Mouse (Mus musculus) embryonic facial prominence, embryonic 11.5 days (tissue): ENCODE results near the gene Cphx3. TPM values are rescaled to one million over a fixed set of nuclear protein-coding genes. Genes with fewer than 3 reads are reported as not detected.
"Not testable (repeated sequence)": the region's sequence is repeated elsewhere in the genome, so short reads cannot be mapped to it uniquely, and the experiment has no call there.

Experiments used
- ATAC-seq: fragments of 200-750 bp; cut with Nextera tagmentation; replicated peaks from 2 replicates; pipeline ENCODE4 v1.8.0; 2017; ENCODE audit warnings: low read depth; ENCODE audit not compliant: insufficient number of reproducible peaks, low FRiP score, low TSS enrichment
- DNase-seq: peaks from one replicate; pipeline ENCODE4 v3.0.0-alpha.2; 2015; ENCODE audit warnings: low spot score
- H3K27ac ChIP-seq: fragments of 300-500 bp; sonication (generic); replicated peaks from 2 replicates; pipeline ENCODE4 v1.5.1; 2014; ENCODE audit warnings: mild to moderate bottlenecking, low read depth, low read length, control low read depth
- H3K27me3 ChIP-seq: fragments of 300-500 bp; sonication (generic); 2 replicates; pipeline ENCODE4 v1.6.1; 2014; ENCODE audit warnings: mild to moderate bottlenecking, low read length, moderate library complexity, mixed read lengths; ENCODE audit not compliant: control insufficient read depth, insufficient read depth
- H3K36me3 ChIP-seq: fragments of 300-500 bp; sonication (generic); replicated peaks from 2 replicates; pipeline ENCODE4 v1.6.1; 2014; ENCODE audit warnings: low read depth, mild to moderate bottlenecking, low read length, moderate library complexity, mixed read lengths; ENCODE audit not compliant: control insufficient read depth, insufficient read depth
- H3K4me1 ChIP-seq: fragments of 300-500 bp; sonication (generic); 2 replicates; pipeline ENCODE4 v1.6.1; 2014; ENCODE audit warnings: low read length, mixed read lengths; ENCODE audit not compliant: control insufficient read depth, insufficient read depth
- H3K4me2 ChIP-seq: fragments of 300-500 bp; sonication (generic); 2 replicates; pipeline ENCODE4 v1.6.1; 2014; ENCODE audit warnings: low read depth, mild to moderate bottlenecking, control low read depth, low read length, moderate library complexity
- H3K4me3 ChIP-seq: fragments of 300-500 bp; sonication (generic); 2 replicates; pipeline ENCODE4 v1.5.1; 2014; ENCODE audit warnings: low read depth, low read length, control low read depth
- H3K9ac ChIP-seq: fragments of 300-500 bp; sonication (generic); replicated peaks from 2 replicates; pipeline ENCODE4 v1.6.1; 2014; ENCODE audit warnings: mild to moderate bottlenecking, control low read depth, low read length
- H3K9me3 ChIP-seq: fragments of 300-500 bp; sonication (generic); replicated peaks from 2 replicates; pipeline ENCODE4 v1.6.1; 2016; ENCODE audit warnings: mild to moderate bottlenecking, low read length, inconsistent platforms, mixed read lengths; ENCODE audit not compliant: control insufficient read depth
- WGBS: fragments of 180-500 bp; shearing (Covaris S2); extraction: QIAGEN DNeasy Blood & Tissue Kit; methylation state at CpG from one replicate; pipeline ENCODE4 v1.1.7; 2014; 5-methylcytosine and 5-hydroxymethylcytosine counted together
- polyA plus RNA-seq: library from polyadenylated mRNA; unstranded; fragments of >200 nt; fragmentation: Nextera tagmentation; extraction: Ambion mirVana; gene quantifications from 2 replicates; pipeline ENCODE4 v1.2.1, GENCODE M21; 2014

Gene Cphx3
- polyA plus RNA-seq, 1 experiment from 2014 or later = not detected

DNA sequence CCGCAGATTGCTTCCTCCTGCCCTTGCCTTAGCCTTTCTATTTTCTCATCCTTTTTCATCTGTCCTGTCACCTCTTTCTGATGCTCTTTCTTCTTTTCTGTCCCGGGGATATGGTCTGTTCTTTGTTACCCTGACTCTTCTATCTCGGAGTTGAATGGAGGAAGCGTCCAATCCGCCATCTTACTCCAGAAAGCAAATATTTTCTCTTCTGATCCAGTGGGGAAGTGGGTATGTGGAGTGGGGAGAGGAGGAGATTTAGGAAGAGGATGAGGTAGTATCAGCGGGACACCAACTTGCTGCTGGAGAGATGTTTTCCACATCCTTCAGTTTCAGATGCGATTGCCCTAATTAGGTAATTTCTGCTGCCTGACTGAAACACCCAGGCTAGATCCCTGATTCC lies 37.0 kb downstream of the Cphx3 start:
- no CpG with 5 or more reads among the region's 7 CpGs for WGBS

DNA sequence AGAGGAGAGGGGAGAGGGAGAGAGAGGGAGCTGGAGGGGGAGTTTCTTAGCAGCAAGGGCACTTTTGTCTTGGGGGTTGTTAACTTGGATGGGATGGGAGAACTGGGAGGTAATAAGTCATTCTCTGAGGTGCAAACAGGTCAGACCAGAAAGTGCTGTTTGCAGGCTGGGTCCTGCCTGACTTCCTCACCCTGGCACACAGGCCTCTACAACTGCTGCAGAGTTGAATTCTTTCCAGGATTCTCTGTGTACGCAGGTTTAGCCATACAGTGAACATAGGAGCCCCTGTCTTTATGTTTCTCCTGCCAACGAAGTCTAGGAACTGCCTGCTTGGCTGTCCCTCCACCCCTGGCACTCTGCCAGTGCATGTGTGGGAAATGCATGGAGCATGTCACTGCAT lies 65.0 kb downstream of the Cphx3 start:
- not testable (repeated sequence) for DNase-seq, H3K9me3 ChIP-seq, H3K27ac ChIP-seq, H3K4me3 ChIP-seq, H3K36me3 ChIP-seq, H3K4me1 ChIP-seq, H3K4me2 ChIP-seq, ATAC-seq, H3K27me3 ChIP-seq, H3K9ac ChIP-seq
- no CpG with 5 or more reads among the region's 2 CpGs for WGBS

More for the DNA sequence above, 37.0 kb downstream of the Cphx3 start:
- H3K4me1 ChIP-seq, H3K27ac ChIP-seq, DNase-seq, H3K36me3 ChIP-seq, H3K27me3 ChIP-seq, H3K4me3 ChIP-seq, H3K9ac ChIP-seq, H3K9me3 ChIP-seq, ATAC-seq, H3K4me2 ChIP-seq: not testable (repeated sequence)

DNA sequence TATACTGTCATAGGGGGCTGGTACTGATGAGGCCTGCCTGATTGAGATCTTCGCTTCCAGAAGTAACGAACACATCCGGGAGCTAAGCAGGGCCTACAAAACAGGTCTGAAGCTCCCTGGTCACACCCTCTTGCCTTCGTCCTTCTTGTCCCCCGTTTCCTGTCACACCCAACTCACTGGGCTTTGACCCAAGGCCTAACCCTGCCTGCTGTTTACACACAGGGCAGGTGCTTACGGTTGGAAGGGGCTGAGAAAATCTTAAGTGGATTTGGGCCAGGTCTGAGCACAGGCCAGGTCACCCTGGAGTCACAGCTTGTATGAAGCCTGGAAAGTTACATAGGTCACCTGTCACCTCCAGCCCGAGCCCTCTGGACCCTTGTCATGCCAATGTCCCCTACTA lies 73.9 kb downstream of the Cphx3 start:
- DNase-seq, H3K9me3 ChIP-seq, H3K4me2 ChIP-seq, H3K9ac ChIP-seq, H3K4me3 ChIP-seq, ATAC-seq, H3K27ac ChIP-seq, H3K4me1 ChIP-seq, H3K27me3 ChIP-seq, H3K36me3 ChIP-seq: not testable (repeated sequence)
- no CpG with 5 or more reads among the region's 7 CpGs for WGBS

DNA sequence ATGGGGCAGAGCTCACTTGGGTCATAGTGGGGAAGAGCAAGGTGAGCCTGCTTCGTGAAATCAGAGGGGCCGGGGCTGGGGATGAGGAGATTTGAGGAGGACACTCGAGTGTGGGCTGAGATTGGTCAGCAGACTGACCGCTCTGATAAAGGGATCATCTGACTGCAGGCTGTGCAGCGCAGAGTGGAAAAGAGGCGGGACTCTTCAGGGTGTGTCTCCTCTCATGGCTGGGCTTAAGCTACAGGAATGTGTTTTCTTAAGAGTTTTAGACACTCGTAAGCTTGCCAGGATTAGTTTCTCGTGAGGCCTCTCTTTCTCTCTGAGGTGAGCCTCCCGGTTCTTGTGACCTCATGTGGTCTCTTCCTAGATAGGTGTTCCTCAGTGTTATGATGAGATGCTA lies 79.1 kb downstream of the Cphx3 start:
- not testable (repeated sequence) for DNase-seq, H3K27ac ChIP-seq

DNA sequence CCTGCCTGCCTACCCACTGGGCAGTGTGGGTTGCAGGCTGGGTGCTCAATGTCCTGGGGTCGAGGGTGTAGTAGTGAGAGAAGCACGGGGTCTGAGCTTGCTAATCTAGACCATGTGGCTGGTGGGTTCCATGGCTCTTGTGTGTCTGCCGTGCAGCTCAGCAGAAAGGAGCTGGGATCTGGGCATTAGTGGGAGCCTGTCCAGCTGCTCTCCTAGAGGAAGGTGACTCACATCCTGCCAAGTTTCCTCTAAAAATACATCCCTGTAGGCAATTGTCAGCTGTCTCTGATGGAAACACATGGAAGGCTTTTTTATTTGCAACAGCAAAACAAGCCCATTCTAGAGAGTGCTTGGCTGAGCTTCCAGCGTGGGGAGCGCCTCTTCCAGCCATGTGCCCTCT lies 80.3 kb downstream of the Cphx3 start:
- not testable (repeated sequence) for H3K4me1 ChIP-seq, H3K4me3 ChIP-seq, H3K9ac ChIP-seq, H3K4me2 ChIP-seq, H3K36me3 ChIP-seq, H3K27me3 ChIP-seq, H3K27ac ChIP-seq, H3K9me3 ChIP-seq, DNase-seq, ATAC-seq
- no CpG with 5 or more reads among the region's 5 CpGs for WGBS

More for the DNA sequence above, 79.1 kb downstream of the Cphx3 start:
- H3K4me2 ChIP-seq, H3K4me1 ChIP-seq, H3K27me3 ChIP-seq, H3K4me3 ChIP-seq, H3K9me3 ChIP-seq, H3K9ac ChIP-seq, ATAC-seq, H3K36me3 ChIP-seq: not testable (repeated sequence)
- no CpG with 5 or more reads among the region's 9 CpGs for WGBS

DNA sequence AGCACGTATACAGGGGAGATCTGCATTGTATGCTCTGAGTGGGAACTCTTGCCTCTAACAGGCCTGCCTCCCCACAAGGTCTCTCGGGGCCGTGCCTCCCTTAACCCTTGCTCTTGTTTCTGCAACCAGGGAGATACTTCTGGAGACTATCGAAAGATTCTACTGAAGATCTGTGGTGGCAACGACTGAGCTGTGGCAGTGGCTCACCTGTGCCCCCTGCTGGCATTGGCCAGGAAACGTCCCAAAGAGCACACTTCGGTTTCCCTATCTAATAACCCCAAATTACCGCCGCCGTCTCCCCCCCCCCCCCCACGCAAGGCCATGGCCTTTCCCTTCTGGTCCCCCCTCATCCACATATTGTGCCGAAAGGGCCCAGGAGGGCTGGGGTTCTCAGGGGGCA lies 83.2 kb downstream of the Cphx3 start:
- not testable (repeated sequence) for H3K4me2 ChIP-seq, H3K9ac ChIP-seq, H3K36me3 ChIP-seq, H3K27ac ChIP-seq, H3K9me3 ChIP-seq, H3K4me1 ChIP-seq, ATAC-seq, H3K27me3 ChIP-seq, DNase-seq, H3K4me3 ChIP-seq
- WGBS = no CpG with 5 or more reads among the region's 12 CpGs

DNA sequence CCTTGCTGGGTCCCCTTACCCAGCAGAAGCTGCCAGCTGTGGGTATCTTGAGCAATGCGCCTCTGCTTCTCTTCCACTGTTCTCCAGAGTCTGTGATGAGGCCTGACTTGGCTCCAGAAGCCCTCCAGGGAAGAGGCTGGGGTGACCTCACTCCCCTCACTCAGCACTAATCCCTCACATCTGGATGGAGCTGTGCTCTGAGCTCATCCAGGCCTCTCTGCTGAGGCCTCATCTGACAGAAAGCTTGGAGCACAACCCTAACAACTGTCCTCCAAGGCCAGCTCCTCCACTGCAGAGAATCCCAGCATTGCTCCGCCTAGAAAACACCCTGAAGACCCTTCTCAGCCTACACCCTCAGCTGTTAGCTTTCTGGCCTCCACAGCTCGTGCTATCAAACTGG lies 91.9 kb downstream of the Cphx3 start:
- H3K27me3 ChIP-seq, H3K4me3 ChIP-seq, H3K9ac ChIP-seq, H3K36me3 ChIP-seq, H3K4me1 ChIP-seq, ATAC-seq, H3K9me3 ChIP-seq, DNase-seq, H3K27ac ChIP-seq, H3K4me2 ChIP-seq: not testable (repeated sequence)
- WGBS = no CpG with 5 or more reads among the region's 3 CpGs

DNA sequence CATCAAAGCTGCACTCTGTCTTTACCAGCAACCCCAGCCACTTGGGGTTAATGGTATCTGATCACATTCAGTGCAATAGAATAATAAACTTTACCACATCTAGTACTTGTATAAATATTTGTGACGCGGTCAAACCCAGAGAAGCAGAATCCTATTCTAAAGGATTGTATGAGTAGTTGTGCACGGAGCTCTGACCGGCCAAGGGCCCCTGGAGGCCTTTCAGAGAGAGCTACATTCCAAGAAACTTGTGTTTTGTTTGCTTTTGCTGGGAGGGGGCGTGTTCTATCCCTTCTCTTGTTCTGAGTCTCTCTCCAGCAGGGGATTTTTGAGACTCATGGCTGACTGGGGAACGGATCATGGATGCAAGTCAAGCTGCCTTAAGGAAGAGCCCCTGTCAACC lies 92.9 kb downstream of the Cphx3 start:
- H3K36me3 ChIP-seq = not testable (repeated sequence)

More for the DNA sequence above, 92.9 kb downstream of the Cphx3 start:
- DNase-seq, ATAC-seq, H3K9me3 ChIP-seq, H3K4me1 ChIP-seq, H3K4me2 ChIP-seq, H3K9ac ChIP-seq, H3K27ac ChIP-seq, H3K4me3 ChIP-seq, H3K27me3 ChIP-seq: not testable (repeated sequence)
- WGBS = no CpG with 5 or more reads among the region's 6 CpGs
